Mouse (Mus musculus) megakaryocyte-erythroid progenitor cell, adult 5-6 weeks (primary cell): ENCODE data around the gene Dtnb. TPM values are rescaled to one million over a fixed set of nuclear protein-coding genes. Genes with fewer than 3 reads are reported as not detected.
A peak's percentile ranks its signal among the peaks of the same experiment; 100 is the strongest.

Experiments
- ATAC-seq: replicated peaks from 2 replicates; pipeline ENCODE4 v1.8.0; 2016; ENCODE audit warnings: mild to moderate bottlenecking, inconsistent platforms; ENCODE audit not compliant: severe bottlenecking, poor library complexity, low FRiP score, low TSS enrichment
- total RNA-seq, 2 experiments: library from RNA; stranded (forward) in 1 of 2; stranded (reverse) in 1 of 2; fragments of 200-1000, 215-1000 nt in 1 of 2; fragments of >200 nt in 1 of 2; fragmentation: Nextera tagmentation in 1 of 2; gene quantifications; 2 replicates each; pipeline ENCODE4 v1.2.3; 2014 to 2017

Dtnb gene
- total RNA-seq, 2 experiments from 2014 or later, result 16.8 to 49.1 TPM

- peak; percentile 72 for ATAC-seq
Measured at GRCm38 (mm10) chr12:3759419-3759818, 187.2 kb downstream of the Dtnb start.

- ATAC-seq, result no peak
Measured at GRCm38 (mm10) chr12:3760876-3761590, 188.9 kb downstream of the Dtnb start.

- ATAC-seq, result no peak
Measured at GRCm38 (mm10) chr12:3761591-3762295, 189.6 kb downstream of the Dtnb start.

GRCm38 (mm10) chr12:3764191-3764804 is 192.1 kb downstream of the Dtnb start:
- no peak for ATAC-seq

GRCm38 (mm10) chr12:3767360-3767759 is 195.2 kb downstream of the Dtnb start:
- ATAC-seq, result no peak

- ATAC-seq, result no peak
Measured at GRCm38 (mm10) chr12:3768391-3768790, 196.2 kb downstream of the Dtnb start.

GRCm38 (mm10) chr12:3770546-3770945 is 198.4 kb downstream of the Dtnb start:
- ATAC-seq, result no peak

GRCm38 (mm10) chr12:3771080-3771479 is 198.9 kb downstream of the Dtnb start:
- no peak for ATAC-seq

GRCm38 (mm10) chr12:3773643-3774042 is 201.5 kb downstream of the Dtnb start:
- no peak for ATAC-seq

- no peak for ATAC-seq
Measured at GRCm38 (mm10) chr12:3776015-3776414, 203.8 kb downstream of the Dtnb start.

GRCm38 (mm10) chr12:3777682-3778081 is 205.5 kb downstream of the Dtnb start:
- ATAC-seq, result no peak

- ATAC-seq, result no peak
Measured at GRCm38 (mm10) chr12:3778286-3778685, 206.1 kb downstream of the Dtnb start.

GRCm38 (mm10) chr12:3779639-3780038 is 207.5 kb downstream of the Dtnb start:
- ATAC-seq, result no peak

- peak; percentile 72 for ATAC-seq
Measured at GRCm38 (mm10) chr12:3780405-3780891, 208.3 kb downstream of the Dtnb start.

- ATAC-seq, result no peak
Measured at GRCm38 (mm10) chr12:3780931-3781471, 208.8 kb downstream of the Dtnb start.

GRCm38 (mm10) chr12:3781482-3781881 is 209.3 kb downstream of the Dtnb start:
- ATAC-seq, result peak; percentile 88

- ATAC-seq, result no peak
Measured at GRCm38 (mm10) chr12:3783196-3783825, 211.1 kb downstream of the Dtnb start.

- ATAC-seq, result no peak
Measured at GRCm38 (mm10) chr12:3784258-3784657, 212.1 kb downstream of the Dtnb start.

GRCm38 (mm10) chr12:3784729-3785128 is 212.5 kb downstream of the Dtnb start:
- ATAC-seq, result no peak

- ATAC-seq, result no peak
Measured at GRCm38 (mm10) chr12:3787041-3787440, 214.9 kb downstream of the Dtnb start.
